Mouse (Mus musculus): ENCODE results near the gene Mospd3.

DNA sequence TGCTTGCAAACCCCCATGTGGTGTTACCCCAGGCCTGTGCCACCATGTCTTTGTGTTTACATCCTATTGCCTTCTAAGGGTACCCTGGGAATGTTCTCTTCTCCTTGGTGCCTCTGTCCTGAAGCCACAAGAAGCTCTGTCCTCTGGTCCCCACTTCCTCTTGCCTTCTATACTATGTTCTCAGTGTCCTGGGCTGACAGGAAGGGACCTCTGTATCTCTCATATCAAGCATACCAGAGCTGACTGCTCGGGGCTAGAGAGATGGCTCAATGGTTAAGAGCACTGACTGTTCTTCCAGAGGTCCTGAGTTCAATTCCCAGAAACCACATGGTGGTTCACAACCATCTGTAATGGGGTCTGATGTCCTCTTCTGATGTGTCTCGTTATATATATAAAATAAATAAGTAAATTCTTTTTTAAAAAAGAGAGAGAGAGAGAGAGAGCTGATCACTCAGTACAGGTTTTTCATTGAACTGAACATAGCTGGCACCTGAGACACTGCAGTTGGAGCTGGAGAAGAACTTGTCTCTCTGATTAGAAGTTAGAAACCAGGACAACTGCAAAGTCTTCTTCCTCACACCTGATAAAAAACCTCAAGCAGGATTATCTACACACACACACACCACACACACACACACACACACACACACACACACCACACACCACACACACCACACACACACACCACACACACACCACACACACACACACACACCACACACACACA is 2.6 kb downstream of the Mospd3 start:
- TF ChIP-seq CTCF (IDR thresholded peaks at IDR 0.05; ENCODE audit: borderline replicate concordance, control insufficient read depth, extremely low read depth, insufficient read depth, low read length, poor library complexity) (no peak), POLR2A (IDR thresholded peaks at IDR 0.05; ENCODE audit: control insufficient read depth, extremely low read depth, insufficient read depth, low read length, poor library complexity) (no peak)
